ENCODE assay signal across 18 mouse cellular contexts in the genomic region with DNA sequence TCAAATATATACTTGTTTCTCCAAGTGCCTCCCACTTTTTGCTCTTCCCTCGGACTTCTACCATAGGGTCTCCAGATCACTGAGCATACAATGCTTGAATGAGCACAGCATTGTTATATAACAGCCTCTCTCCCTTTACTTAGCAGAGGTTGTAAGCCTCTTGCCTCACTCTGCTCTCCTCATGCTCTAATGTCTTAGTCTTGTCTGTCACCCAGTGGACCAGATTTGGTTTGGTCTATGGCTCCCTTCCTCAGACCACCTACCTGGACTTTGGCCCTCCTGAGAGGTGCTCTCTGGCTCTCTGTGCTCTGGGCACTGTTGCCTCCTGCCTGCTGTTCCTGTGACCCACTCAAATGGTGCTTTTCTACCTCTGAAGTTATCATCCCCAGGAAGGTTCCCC. TPM values are rescaled to one million over a fixed set of nuclear protein-coding genes. Genes with fewer than 3 reads are reported as not detected.
"Had no signal": no experiment of that assay in that cellular context is flagged by ENCODE, and none has a peak within 500 bp of the region (broad histone marks: within the 10 kb centered on the region; RNA-seq: fewer than 3 reads in every experiment).

No protein-coding gene starts in this region.

- ATAC-seq: hindbrain, postnatal 0 days; inflammation-experienced regulatory T-cells, adult 6 months; intestine, embryonic 16.5 days; liver, embryonic 12.5 days had no signal

- DNase-seq: layer of hippocampus, adult 9-11 months; liver; lung, adult 18-20 months; lung, postnatal 10 days; lung, postnatal 36 days; midbrain, embryonic 14.5 days; right cerebral cortex, postnatal 4 days; spleen, adult 18-20 months; thymus, adult 18-20 months; thymus, postnatal 4 days had no signal

RNA-seq across cellular contexts. Expression of a gene that starts 51.3 kb away (rescaled TPM):
- total RNA-seq: hindbrain, postnatal 0 days; layer of hippocampus, adult 2 months; layer of hippocampus, postnatal 25 days; megakaryocyte-erythroid progenitor cell, adult 5-6 weeks; midbrain, postnatal 0 days had no signal
